Mouse (Mus musculus) olfactory bulb, adult 2 months (tissue): ENCODE data around the gene Clk2. TPM values are rescaled to one million over a fixed set of nuclear protein-coding genes. Genes with fewer than 3 reads are reported as not detected.
A peak's percentile ranks its signal among the peaks of the same experiment; 100 is the strongest.
"Not testable (repeated sequence)": the region's sequence is repeated elsewhere in the genome, so short reads cannot be mapped to it uniquely, and the experiment has no call there.

Experiments used
- H3K27ac ChIP-seq: fragments of 200-500 bp; 2 replicates; pipeline ENCODE4 v1.5.1; 2012; ENCODE audit warnings: low read depth, low read length; ENCODE audit not compliant: insufficient read depth
- H3K4me1 ChIP-seq: fragments of 200-500 bp; 2 replicates; pipeline ENCODE4 v1.6.1; 2012; ENCODE audit warnings: low read length; ENCODE audit not compliant: control insufficient read depth, insufficient read depth
- H3K4me3 ChIP-seq: fragments of 200-500 bp; 2 replicates; pipeline ENCODE4 v1.5.1; 2012; ENCODE audit warnings: mild to moderate bottlenecking, low read depth, low read length, moderate library complexity; ENCODE audit not compliant: insufficient read depth
- CTCF ChIP-seq: fragments of 200-500 bp; IDR thresholded peaks from 2 replicates; pipeline ENCODE4 v1.5.1; 2012; ENCODE audit warnings: low read depth, mild to moderate bottlenecking, low read length, moderate library complexity; ENCODE audit not compliant: insufficient read depth
- POLR2A ChIP-seq: fragments of 200-500 bp; IDR thresholded peaks from 2 replicates; pipeline ENCODE4 v1.6.1; 2012; ENCODE audit warnings: mild to moderate bottlenecking, low read depth, low read length, moderate library complexity; ENCODE audit not compliant: insufficient read depth
- WGBS: fragments of 180-500 bp; shearing (Covaris S2); methylation state at CpG from one replicate; pipeline ENCODE4 v1.1.7; 2018; 5-methylcytosine and 5-hydroxymethylcytosine counted together
- polyA plus RNA-seq: library from polyadenylated mRNA; stranded (reverse); fragments of >200 nt; gene quantifications from 2 replicates; pipeline ENCODE4 v1.2.4, GENCODE M21; 2012; ENCODE audit warnings: low replicate concordance; ENCODE audit not compliant: missing spikeins, insufficient read depth, insufficient read length

Gene Clk2
- polyA plus RNA-seq, 1 experiment, result not detected

DNA sequence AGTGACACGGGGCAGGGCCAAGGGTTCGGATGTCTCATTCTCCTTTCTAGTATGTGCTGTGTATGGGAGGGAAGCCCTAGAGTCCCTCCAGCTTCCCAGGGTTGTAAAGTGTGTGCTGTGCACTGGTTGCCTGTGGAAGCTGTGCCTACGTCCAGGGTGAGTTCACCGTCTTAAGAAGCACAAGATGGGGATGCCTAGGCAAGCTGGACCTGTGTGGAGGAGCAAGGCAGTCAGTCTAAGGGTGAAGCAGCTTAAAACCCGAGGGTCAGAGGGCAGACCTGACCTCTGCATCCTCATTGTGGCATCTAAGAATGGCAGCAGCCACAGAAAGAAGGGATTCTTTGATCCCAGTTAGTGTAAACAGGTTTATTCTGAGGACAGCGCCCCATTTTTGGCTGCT lies 44.1 kb downstream of the Clk2 start:
- TF ChIP-seq CTCF, result no peak
- TF ChIP-seq POLR2A, result no peak
- WGBS, result 86% methylated on average over 6 of the region's 6 CpGs
- Histone ChIP-seq H3K27ac (no peak overlapping the region), H3K4me1 (no peaks in the 10 kb centered on the region), H3K4me3 (no peak overlapping the region)

DNA sequence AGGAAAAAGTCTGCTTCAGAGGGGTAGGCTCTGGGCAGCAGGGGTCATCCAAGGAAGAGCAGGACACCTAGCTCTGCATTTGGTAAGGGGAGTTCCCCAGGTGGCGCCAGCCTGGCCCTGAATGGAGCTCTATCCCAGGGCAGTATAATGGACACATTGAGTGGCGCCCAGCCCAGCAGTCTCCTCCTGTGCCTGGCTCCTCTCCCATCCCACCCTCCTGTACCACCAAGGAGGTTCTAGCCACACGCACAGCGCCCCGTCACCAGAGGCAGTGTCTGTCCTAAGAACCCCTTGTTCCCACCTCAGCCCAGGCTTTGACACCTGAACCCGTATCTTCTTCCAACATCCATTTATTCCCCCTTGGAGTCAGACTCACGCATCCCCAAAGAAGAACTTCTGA lies 45.1 kb downstream of the Clk2 start:
- TF ChIP-seq CTCF, result no peak
- TF ChIP-seq POLR2A, result no peak
- Histone ChIP-seq H3K4me1 (no peaks in the 10 kb centered on the region), H3K27ac (no peak overlapping the region), H3K4me3 (no peak overlapping the region)
- 88% methylated on average over 7 of the region's 7 CpGs for WGBS

DNA sequence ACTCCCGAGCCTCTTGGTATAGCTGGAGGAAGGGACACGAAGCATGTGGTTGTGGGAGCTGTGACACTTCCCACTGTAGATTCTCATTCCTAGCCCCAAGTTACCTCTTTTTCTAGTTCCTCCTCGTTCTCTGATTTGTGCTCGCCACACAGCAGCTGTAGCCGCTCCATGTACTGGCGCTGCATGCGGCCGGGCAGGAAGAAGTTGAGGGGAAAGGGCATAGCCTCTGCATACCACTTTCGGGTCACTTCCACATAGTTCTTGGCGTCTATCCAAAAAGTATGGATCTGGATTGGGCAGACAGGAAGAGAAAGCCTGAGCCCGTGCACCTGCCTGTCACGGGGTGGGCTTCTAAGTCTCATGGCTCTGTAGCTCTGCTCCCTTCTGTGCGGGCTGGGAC lies 45.6 kb downstream of the Clk2 start:
- H3K4me3 ChIP-seq, result no peak overlapping the region
- no peak overlapping the region for H3K27ac ChIP-seq
- no peak for TF ChIP-seq POLR2A
- peaks cover 2% of the 10 kb centered on the region for H3K4me1 ChIP-seq
- 78% methylated on average over 13 of the region's 13 CpGs for WGBS

DNA sequence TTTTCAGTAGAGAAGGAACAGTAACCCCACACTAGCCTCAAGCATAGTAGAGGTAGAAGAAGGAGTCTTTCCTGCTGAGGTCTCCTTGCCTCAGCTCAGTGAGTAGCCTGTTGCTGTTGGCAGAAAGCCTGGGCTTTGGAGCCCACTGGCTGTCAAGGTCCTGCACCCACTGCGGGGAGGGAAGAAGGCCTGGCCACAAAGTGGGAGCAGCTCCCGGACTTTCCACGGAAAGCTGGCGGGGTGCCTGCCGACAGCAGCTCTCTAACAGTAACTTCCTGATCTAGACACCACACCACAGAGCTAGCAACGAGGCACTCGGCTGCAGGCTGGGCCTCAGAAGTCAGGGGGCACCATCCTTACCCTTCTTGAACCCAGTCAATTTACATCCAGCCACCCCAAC lies 46.1 kb downstream of the Clk2 start:
- 50% methylated on average over 7 of the region's 7 CpGs for WGBS
- no peak overlapping the region for H3K4me3 ChIP-seq
- peaks cover 8% of the 10 kb centered on the region for H3K4me1 ChIP-seq
- H3K27ac ChIP-seq, result no peak overlapping the region
- TF ChIP-seq CTCF, result no peak
- no peak for TF ChIP-seq POLR2A

DNA sequence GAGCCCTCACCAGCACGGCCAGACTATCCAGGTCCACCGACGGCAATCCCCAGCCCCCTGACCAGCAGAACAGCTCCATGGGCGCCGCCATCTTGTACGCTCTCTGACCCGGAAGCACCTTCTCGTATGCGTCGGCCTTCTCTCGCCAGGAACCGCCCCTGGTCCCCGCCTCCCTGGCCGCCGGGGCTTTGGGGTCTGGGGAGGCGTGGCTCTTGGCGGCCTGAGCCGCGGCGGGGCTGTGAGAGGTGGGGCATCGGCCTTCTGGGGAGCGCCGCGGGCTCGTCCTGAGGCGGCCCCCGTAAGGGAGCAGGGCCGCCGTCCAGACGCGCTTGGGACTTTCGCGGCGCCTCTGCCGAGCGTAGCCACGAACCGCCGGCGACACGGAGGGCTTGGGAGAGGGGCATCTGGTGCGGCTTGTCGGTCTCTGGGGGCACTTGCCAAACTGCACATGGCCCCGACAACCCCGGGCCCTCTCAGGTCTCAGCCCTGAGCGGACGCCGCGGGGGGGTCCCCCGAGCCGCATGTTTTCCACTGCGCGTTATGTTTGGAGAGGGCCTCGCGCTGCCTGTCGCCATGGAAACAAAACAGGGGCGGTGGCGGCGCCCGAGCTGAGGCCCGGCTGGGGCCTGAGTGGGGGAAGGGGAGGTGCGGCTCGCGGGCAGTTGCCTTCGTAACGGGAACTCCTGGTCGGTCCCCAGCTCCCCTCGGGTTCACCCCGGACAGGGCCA lies 49.4 kb downstream of the Clk2 start:
- H3K4me3 ChIP-seq, result peak overlapping the region; percentile 76
- peak overlapping the region; percentile 48 for H3K27ac ChIP-seq
- under 1% methylated on average over 69 of the region's 69 CpGs for WGBS
- no peak for TF ChIP-seq CTCF
- peak; percentile 52 for TF ChIP-seq POLR2A
- peaks cover 9% of the 10 kb centered on the region for H3K4me1 ChIP-seq

DNA sequence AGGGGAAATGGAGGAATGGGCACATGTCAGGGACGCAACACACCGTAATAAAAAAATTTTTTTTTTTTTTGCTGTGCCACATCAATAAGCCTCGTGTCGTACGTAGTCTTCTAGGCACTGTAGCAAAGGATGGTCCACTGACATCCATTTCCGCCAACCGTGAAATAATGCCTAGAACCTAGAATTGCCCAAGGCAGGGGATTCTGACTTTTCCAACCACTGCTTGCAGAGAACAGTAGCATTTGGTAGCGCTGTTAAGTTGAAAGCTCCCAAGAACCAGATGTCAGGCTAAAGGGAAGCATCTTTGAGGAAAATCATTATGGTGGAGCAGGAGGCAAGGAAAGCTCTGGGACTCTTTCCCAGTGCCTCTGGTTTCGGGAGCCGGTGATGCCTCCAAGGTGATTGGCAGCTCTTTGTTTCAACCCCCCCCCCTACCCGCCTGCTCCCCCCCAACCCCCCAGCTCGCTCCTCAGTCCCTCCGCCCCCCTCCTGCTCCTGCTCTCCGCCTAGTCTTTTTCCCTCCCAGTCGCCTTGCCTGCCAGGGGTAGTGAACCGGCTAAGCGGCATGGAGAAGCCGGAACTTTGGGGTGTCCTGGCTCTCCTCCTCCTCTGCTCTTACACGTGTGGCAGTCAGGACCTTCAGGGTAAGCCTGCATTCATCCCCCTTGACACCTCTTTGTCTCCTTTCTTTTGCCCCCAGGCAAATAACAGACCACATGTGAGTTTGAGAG lies 50.3 kb downstream of the Clk2 start, which contains the start of gene Thbs3:
Gene Thbs3 (plus strand): TSS at position 500 of the 731 bp plus-strand sequence.
- peak within 1 kb of the TSS; percentile 48 for H3K27ac ChIP-seq
- peak within 1 kb of the TSS; percentile 76 for H3K4me3 ChIP-seq
- 1% methylated on average over 19 of the region's 19 CpGs for WGBS
- TF ChIP-seq POLR2A (no peak), CTCF (no peak)
- H3K4me1 ChIP-seq, result peaks cover 9% of the 10 kb centered on the region

DNA sequence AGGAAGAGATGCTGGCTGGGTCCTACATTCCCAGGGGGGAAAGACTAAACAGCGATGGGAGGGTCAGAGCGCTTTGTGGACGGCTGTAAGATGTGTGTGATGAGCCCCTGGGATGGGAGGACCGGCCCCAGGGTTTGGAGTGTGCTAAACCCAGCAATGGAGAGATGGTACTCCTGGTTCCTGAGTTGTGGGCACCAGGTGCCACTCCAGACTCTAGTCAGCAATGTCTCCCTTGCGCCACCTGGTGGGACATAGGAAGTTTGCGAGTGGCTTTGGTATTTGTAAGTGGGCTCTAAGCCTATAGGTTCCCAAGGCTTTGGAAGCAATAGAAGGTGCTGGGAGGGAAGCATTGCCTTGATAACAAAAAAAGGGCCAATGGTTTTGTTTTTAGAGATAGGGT lies 51.3 kb downstream of the Clk2 start:
- 1% methylated on average over 6 of the region's 6 CpGs for WGBS
- TF ChIP-seq CTCF (peak; percentile 42; the same call in 1 of the 2 replicates), POLR2A (no peak)
- no peak overlapping the region for H3K4me3 ChIP-seq
- H3K27ac ChIP-seq, result no peak overlapping the region
- H3K4me1 ChIP-seq, result peaks cover 9% of the 10 kb centered on the region

DNA sequence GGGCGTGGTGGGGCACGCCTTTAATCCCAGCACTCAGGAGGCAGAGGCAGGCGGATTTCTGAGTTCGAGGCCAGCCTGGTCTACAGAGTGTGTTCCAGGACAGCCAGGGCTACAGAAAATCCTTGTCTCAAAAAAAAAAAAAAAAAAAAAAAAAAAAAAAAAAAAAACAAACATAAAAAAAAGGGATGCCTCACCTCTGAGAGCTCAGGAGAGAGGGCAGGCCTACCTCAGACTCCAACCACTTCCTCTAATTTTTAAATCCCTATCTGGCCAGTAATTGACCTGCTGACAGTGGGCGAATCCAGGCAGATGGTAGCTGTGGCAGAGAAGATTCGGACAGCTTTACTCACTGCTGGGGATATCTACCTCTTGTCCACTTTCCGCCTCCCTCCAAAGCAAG lies 51.8 kb downstream of the Clk2 start:
- H3K4me3 ChIP-seq, H3K27ac ChIP-seq, H3K4me1 ChIP-seq: not testable (repeated sequence)
- 61% methylated on average over 7 of the region's 7 CpGs for WGBS

DNA sequence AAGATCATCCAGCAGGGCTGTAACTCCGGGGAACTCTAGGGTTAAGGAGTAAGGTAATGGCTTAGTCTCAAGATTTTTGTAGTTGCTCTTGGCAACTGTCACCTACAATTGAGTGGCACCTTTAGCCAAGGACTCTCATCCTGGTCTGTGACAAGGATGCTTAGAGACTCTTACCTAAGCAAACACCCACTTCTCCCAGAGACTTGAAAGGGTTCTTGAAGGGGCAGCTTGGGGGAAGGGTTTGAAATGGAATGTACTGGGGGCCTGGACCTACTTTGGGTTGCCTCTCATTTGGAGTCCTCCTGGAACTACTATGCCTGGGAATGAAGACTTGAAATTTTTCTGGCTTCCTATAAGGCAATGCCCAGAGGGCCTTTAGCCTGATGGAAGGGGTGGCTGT lies 53.7 kb downstream of the Clk2 start:
- 51% methylated on average over 1 of the region's 1 CpGs for WGBS
- TF ChIP-seq POLR2A, result no peak
- no peak for TF ChIP-seq CTCF
- H3K27ac ChIP-seq, result no peak overlapping the region
- no peak overlapping the region for H3K4me3 ChIP-seq
- peaks cover 14% of the 10 kb centered on the region for H3K4me1 ChIP-seq

DNA sequence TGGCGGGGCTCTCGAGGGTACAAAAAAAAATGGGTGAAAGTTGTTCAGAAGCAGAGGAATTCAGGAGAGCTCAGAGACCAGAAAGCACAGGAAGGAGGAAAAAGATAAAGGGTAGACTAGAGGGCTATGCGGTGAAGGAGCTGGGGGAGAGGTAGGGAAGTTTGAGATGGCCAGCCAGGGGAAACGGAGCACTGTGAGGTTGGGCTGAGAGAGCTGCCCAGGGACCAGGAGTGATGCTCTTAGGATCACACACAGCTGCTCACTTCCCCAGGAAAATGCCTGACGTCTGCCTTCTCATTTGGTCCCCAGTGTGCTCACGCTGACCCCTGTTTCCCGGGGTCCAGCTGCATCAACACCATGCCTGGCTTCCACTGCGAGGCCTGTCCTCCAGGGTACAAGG lies 55.0 kb downstream of the Clk2 start:
- 62% methylated on average over 8 of the region's 8 CpGs for WGBS
- TF ChIP-seq CTCF (no peak), POLR2A (no peak)
- H3K4me1 ChIP-seq, result peaks cover 25% of the 10 kb centered on the region

More for the DNA sequence above, 55.0 kb downstream of the Clk2 start:
- no peak overlapping the region for H3K27ac ChIP-seq
- H3K4me3 ChIP-seq, result no peak overlapping the region
